Mouse (Mus musculus) liver, adult 2 months (tissue): ENCODE results near the gene 2310039H08Rik.

Experiments used
- CTCF ChIP-seq: fragments of 200-500 bp; IDR thresholded peaks from 2 replicates; pipeline ENCODE4 v1.5.1; 2011; ENCODE audit warnings: low read depth, low read length, control low read depth
- POLR2A ChIP-seq: fragments of 200-500 bp; IDR thresholded peaks from 2 replicates; pipeline ENCODE4 v1.6.1; 2011; ENCODE audit warnings: low read length, control low read depth; ENCODE audit not compliant: insufficient read depth; ENCODE audit errors: extremely low read depth

DNA sequence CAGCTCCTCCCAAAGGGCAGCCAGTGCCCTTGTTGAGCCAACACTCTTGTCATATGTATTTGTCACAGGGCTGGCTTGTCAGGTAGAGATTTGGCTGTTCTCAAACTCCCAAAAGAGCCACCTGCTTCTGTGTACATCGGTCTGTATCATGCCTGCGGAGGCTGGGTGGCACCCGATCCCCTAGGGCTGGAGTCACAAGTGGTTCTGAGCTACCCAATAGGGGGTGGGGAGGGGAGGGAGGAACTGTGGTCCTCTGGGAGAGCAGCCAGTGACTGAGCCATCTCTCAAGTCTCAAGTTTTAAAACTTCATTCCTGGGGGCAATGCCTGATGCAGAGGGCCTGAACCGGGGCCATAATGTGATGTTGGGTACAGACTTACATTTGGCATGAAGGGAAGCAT lies 24.3 kb downstream of the 2310039H08Rik start:
- TF ChIP-seq POLR2A (no peak), CTCF (no peak)
